Mouse (Mus musculus): ENCODE data around the gene Astn1. TPM values are rescaled to one million over a fixed set of nuclear protein-coding genes. Genes with fewer than 3 reads are reported as not detected.

Gene Astn1
- total RNA-seq (2015; ENCODE audit: low replicate concordance): not detected in 2 replicates
- not detected in 2 replicates for total RNA-seq (2017; ENCODE audit: low replicate concordance)

DNA sequence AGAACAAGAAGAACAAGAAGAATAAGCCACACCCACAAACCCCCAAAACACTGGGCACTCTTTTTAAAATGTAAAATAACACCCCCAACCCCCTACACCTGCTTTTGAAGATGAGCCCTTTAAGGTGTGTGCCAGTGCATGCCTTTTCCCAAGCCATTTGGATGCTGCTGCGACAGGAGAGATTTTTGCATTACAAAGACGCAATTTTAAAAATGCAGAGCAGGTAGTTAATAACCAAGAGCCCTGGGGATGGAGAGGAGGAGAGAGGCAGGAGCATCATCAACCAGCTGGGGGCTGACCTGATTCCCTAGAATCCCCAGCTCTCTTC, at the start of gene Astn1:
Gene Astn1 (plus strand): TSS at position 310 of the 328 bp plus-strand sequence.
- ATAC-seq (replicated peaks; ENCODE audit: low FRiP score, poor library complexity, severe bottlenecking): no peak

DNA sequence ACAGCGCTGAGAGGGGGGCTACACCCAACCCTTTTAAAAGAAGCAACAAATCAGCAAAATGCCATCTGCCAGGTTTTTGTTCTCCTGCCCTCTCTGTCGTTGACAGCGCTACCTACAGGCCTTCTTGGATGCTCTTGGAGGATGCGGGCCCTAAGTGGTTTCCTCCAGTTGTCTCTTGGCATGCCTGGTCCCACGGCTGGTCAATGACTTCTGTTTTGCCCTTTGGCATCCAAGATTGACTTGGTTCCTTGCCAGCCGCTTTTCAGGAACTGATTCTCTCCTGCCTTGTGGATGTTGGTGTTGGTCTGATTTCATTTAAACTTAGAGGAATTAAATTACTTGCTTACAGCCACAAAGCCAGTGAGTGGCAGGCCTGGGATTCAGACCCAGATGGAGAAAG, 38.7 kb upstream of the Astn1 start:
- ATAC-seq (replicated peaks; ENCODE audit: low FRiP score, poor library complexity, severe bottlenecking): no peak

- ATAC-seq (replicated peaks; ENCODE audit: low FRiP score, poor library complexity, severe bottlenecking): no peak
These were observed 33.9 kb upstream of the Astn1 start for GRCm38 (mm10) chr1:158328126-158328525.

- no peak for ATAC-seq (replicated peaks; ENCODE audit: low FRiP score, poor library complexity, severe bottlenecking)
These were observed 33.2 kb upstream of the Astn1 start for GRCm38 (mm10) chr1:158328839-158329238.

GRCm38 (mm10) chr1:158343243-158343714, 18.8 kb upstream of the Astn1 start:
- ATAC-seq (replicated peaks; ENCODE audit: low FRiP score, poor library complexity, severe bottlenecking): no peak

DNA sequence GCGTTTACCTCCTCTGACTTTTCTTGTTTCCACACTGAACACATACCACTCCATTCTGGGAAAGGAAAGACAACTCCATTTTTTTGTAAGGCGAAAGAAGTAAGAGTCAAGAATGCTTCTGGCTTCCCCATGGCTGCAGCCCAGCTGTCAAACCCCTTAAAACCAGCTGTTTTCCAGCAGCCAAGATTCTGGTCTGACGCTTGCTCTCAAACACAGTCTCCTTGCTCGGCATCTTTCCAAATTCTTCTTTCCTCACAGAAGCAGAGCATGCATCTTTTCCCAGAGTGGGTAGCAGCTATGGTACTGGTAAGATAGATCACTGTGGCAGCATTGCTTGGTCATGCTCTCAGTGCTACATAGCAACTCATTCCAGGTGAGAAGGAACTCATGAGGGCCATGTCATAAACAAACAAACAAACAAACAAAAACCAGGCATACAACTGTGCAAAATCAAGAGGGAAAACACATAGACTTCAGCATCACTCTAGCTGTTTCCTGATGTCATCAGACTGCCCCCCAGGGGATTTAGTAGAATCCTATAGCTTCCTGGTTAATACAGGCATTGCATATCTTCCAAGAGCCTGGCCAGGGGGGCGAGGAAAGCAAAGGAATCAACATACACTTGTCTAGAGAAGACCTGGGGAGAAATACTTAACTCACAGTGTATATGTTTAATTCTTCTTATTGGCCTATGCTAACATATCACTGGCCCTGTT, 8.3 kb upstream of the Astn1 start:
- no peak for ATAC-seq (replicated peaks; ENCODE audit: low FRiP score, poor library complexity, severe bottlenecking)

GRCm38 (mm10) chr1:158355177-158356050, 6.7 kb upstream of the Astn1 start:
- ATAC-seq (replicated peaks; ENCODE audit: low FRiP score, poor library complexity, severe bottlenecking): no peak

- ATAC-seq (replicated peaks; ENCODE audit: low FRiP score, poor library complexity, severe bottlenecking): no peak
These were observed 6.0 kb upstream of the Astn1 start, which contains the start of gene Brinp2 for GRCm38 (mm10) chr1:158356051-158356461. Gene Brinp2, minus strand, starts transcription at chr1:158356326.

DNA sequence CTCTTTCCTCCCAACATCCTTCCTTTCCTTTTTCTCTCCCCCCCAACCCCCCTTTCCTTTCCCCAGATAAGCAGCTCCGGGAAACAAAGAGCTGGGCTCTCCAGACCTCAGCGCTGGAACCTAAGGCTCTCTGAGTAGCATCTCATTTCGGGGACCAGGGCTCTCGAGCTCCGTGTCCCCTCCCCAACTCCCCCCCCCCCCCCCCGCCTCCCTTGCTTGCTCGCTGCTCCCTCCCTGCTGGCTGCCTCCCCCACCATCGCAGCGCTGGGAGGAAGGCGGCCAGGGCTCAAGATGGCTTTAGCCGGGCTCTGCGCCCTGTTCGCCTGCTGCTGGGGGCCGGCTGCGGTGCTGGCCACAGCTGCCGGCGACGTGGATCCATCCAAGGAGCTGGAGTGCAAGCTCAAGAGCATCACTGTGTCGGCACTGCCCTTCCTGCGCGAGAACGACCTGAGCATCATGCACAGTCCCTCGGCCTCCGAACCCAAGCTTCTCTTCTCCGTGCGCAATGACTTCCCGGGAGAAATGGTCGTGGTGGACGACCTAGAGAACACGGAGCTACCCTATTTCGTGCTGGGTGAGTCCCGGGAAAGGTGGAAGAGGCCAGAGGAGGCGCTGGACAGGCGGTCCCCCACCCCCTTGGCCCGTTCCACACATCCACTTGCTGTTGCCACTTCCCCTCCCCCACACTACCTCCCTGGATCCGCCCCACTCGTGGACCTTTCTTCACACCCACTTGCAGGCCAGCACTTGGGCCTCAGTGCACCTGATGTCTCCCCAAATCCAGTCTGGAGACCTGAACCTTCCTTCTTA, 424 bp downstream of the Astn1 start:
- ATAC-seq (replicated peaks; ENCODE audit: low FRiP score, poor library complexity, severe bottlenecking): no peak

DNA sequence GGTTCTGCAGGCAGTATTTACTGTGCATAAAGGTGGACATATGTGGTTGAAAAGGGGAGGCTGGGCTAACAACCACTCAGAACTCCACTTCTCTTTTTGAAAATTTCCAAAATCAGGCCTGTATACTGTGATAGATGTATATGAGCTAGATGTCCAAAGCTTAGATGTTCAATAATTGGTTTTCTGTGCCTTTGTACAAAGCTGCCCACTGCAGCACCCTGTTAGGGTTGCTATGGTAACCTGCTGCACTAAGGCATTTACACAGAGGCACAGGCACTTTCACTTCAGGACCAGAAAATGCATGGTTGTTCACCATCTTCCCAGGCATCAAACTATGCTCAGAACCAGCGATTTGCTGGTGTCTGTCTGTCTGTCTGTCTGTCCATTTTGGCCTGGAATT, 2.4 kb downstream of the Astn1 start:
- ATAC-seq (replicated peaks; ENCODE audit: low FRiP score, poor library complexity, severe bottlenecking): no peak

GRCm38 (mm10) chr1:158382277-158382676, 20.2 kb downstream of the Astn1 start:
- ATAC-seq (replicated peaks; ENCODE audit: low FRiP score, poor library complexity, severe bottlenecking): no peak

DNA sequence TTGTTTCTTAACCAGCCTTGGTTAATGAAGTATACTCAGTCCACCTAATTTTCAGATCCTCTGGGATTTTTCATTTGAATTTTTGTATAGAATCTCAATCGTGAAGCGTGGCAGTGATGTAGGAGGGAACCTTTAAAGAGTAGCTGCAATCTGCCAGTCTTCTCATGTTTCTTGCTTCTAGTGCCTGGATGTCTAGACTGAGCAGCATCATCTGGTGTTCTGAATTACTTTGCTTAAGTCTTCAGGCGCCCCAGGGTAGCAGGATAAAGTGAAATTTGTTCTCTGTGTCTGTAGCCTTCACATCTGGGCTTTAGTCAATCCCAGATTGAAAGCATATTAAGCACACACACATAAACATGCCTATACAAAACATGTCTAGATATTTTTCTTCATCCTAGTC, 21.1 kb downstream of the Astn1 start:
- no peak for ATAC-seq (replicated peaks; ENCODE audit: low FRiP score, poor library complexity, severe bottlenecking)

DNA sequence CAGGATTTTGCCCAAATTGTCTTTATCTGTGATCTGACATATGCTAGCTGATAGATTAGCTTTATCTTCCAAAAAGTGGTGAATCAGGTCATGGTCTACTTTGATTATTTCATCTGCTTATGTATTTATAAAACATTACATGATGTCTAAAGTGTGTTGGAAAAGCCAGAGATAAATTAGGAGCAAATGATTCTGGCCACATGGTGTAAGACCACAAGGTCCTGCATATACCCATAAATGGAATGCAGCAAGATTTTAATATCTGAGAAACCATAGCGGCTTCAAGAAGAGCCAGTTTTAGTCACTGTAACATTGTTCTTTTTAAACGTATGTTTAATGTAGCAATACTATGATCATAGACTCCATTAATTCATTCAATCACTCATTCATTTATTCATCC, 23.2 kb downstream of the Astn1 start:
- no peak for ATAC-seq (replicated peaks; ENCODE audit: low FRiP score, poor library complexity, severe bottlenecking)

DNA sequence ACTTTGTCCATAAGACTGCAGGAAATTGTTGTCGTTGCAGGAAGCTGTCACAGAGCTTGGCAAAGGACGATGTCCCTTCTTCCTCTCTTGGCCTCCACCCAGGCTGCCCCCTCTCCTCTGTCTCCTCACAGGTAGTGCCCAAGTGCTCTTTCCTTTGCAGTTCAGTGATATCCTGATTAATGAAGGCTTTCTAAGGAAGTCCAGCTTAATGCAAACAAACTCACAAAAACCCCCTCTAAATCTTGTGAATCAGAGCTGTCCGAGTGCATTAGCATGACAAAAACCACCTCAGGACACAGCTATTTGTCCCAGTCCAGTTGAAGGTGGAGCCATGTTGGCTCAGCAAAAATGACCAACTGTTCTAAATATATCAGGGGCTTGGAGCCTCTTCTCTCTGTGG, 24.7 kb downstream of the Astn1 start:
- no peak for ATAC-seq (replicated peaks; ENCODE audit: low FRiP score, poor library complexity, severe bottlenecking)

DNA sequence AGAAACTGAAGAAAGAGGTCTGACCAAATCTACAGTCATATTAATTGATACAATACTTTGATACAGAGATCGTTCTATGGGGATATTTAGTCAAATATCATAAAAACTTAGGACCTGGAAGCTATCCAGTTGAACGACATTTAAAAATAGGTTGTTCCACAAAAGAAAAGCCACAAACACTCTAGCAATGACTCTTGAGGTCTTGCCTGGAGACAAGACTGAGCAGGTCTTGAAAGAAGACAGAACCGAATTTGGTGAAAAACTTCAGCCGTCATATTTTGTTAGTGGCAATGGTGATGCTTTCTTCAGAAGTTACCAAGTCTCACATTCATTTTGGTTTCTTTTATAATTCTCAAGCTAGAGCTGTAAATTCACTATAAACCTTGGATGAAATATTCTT, 26.9 kb downstream of the Astn1 start:
- ATAC-seq (replicated peaks; ENCODE audit: low FRiP score, poor library complexity, severe bottlenecking): no peak

- no peak for ATAC-seq (replicated peaks; ENCODE audit: low FRiP score, poor library complexity, severe bottlenecking)
These were observed 28.6 kb downstream of the Astn1 start for GRCm38 (mm10) chr1:158390693-158391092.

DNA sequence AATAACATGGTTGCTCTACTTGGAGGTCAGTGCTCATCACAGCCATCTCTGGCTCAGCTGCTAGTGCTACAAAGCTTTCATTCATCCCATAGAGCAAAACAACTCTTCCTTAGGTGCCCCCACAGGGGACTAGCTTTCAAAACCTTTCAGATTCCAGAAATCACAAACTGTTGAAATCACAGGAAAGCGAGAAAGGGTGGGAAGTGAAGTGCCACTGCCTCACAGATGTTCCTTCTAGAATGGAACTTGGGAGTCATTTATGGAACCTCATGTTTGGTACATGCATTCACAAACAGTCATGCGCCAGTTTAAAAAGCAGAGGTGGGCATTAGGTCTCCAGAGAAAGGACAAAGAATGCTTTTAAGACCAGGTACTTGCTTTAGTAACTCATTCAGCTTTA, 35.0 kb downstream of the Astn1 start:
- ATAC-seq (replicated peaks; ENCODE audit: low FRiP score, poor library complexity, severe bottlenecking): no peak

GRCm38 (mm10) chr1:158400898-158401297, 38.8 kb downstream of the Astn1 start:
- no peak for ATAC-seq (replicated peaks; ENCODE audit: low FRiP score, poor library complexity, severe bottlenecking)

DNA sequence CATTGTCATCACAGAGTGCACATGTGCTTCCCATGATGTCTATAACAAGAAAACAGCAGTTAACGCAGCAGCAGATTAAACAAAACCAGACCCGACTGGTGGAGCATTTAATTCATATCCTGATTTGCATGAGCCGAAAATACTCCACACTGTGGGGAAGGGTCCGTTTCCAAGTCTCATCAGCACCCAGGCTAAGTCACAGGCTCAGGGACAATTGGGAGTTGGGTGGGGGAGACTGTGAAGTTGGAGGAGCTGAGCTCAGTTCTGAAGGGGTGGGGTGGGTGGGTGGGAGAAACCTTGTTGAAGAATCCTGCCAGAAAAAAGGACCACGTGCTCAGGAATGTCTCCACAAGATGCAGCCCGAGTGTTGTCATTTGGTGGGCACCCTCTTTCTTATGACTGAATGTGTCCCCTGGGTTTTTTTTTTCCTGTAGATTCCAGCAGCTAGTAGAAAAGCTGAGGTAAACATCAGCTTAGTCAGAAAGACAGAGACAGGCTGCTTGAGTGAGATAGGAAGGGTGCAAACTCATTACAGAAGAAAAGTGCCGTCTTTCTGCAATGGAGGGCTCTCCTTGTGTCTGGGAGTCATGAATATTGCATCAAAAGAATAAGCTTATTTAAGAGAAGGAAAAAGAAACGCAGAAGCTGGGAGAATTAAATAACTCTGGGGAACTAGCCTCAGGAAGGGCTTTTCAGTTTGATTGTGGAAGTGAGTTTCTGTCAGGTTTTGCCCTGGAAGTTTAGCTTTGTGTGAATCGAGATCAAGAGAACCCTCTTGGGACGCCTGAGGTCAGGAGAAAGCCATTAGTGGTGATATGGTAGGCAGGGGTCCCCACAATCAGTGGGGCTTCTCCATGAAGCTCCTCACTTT, 44.1 kb downstream of the Astn1 start:
- ATAC-seq (replicated peaks; ENCODE audit: low FRiP score, poor library complexity, severe bottlenecking): no peak
